Mouse (Mus musculus): Measurements from ENCODE around the gene Kcnj16.

DNA sequence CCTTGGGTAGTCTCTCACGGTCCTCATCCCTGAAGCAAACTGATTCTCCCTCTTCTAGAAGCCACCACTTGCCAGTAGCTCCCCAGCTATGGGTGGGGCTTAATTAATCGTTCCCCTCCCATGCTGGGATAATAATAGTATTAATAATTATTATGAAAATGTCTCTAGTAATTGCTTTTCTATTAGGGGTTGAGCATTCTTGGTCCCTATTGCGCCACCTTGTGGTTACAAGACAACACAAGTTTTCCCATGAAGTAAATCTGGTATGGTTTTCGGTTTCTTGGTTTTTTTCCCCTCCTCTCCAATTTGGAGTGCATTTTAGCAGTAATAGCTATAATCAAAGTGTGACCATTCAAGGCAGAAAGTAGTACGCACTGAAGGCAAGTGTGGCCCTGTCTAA, 74.3 kb downstream of the Kcnj16 start:
- no peak for TF ChIP-seq CTCF (IDR thresholded peaks at IDR 0.05; ENCODE audit: low read depth, low read length)
- no peak for TF ChIP-seq POLR2A (IDR thresholded peaks at IDR 0.05; ENCODE audit: extremely low read depth, insufficient read depth, low read length)
